Mouse (Mus musculus): ENCODE data around the gene Cemip. TPM values are rescaled to one million over a fixed set of nuclear protein-coding genes. Genes with fewer than 3 reads are reported as not detected.
A peak's percentile ranks its signal among the peaks of the same experiment; 100 is the strongest.
"Not testable (repeated sequence)": the region's sequence is repeated elsewhere in the genome, so short reads cannot be mapped to it uniquely, and the experiment has no call there.

Gene Cemip
- polyA plus RNA-seq (2014; fragmentation: Nextera tagmentation; extraction: Ambion mirVana) = 1.1 TPM in 2 replicates

GRCm38 (mm10) chr7:84086039-84086829 is at the start of gene Cemip:
Gene Cemip, minus strand, starts transcription at chr7:84086502.
- ATAC-seq (ENCODE audit: low read depth) = peak; percentile 80
- peak within 1 kb of the TSS; percentile 77 for H3K4me2 ChIP-seq (ENCODE audit: low read depth, low read length)

DNA sequence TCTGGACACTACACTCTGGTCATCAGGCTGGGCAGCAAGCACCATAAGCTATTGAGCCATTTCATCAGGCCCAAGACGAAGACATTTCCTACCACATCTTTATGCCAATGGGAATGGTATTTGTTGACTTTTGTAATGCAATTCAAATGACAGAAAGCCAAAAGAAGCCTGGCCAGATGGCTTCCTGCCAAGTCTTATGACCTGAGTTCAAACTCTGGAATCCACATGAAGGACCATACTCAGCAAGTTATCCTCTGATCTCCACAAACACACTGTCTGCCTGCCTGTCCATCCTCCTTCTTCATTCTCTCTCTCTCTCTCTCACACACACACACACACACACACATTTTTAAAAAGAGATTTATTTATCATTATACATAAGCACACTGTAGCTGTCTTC is 46.4 kb upstream of the Cemip start:
- WGBS = 46% methylated on average over 1 of the region's 1 CpGs
- Histone ChIP-seq H3K27ac (replicated peaks; ENCODE audit: low read depth, low read length) (no peak overlapping the region), H3K27me3 (replicated peaks; ENCODE audit: control insufficient read depth, insufficient read depth, low read length) (no peaks in the 10 kb centered on the region)

More at GRCm38 (mm10) chr7:84086039-84086829, at the start of gene Cemip:
- peaks cover 4% of the 10 kb centered on the region; the same call in 1 of the 2 replicates for H3K4me1 ChIP-seq (ENCODE audit: control insufficient read depth, insufficient read depth, low read length)
- peaks cover 23% of the 10 kb centered on the region for H3K27me3 ChIP-seq (replicated peaks; ENCODE audit: control insufficient read depth, insufficient read depth, low read length)
- peak within 1 kb of the TSS; percentile 46 for H3K4me3 ChIP-seq (ENCODE audit: low read depth, low read length)
- H3K36me3 ChIP-seq (ENCODE audit: control insufficient read depth, insufficient read depth, low read length) = no peaks in the 10 kb centered on the region
- peak; percentile 85 for DNase-seq (ENCODE audit: low spot score)
- peak within 1 kb of the TSS; percentile 40; the same call in 1 of the 2 replicates for H3K9ac ChIP-seq (ENCODE audit: low read depth, low read length)
- no peak within 1 kb of the TSS for H3K27ac ChIP-seq (replicated peaks; ENCODE audit: low read depth, low read length)
- WGBS = 1% methylated on average over 42 of the region's 54 CpGs
- no peaks in the 10 kb centered on the region for H3K9me3 ChIP-seq (ENCODE audit: control insufficient read depth, low read length)

GRCm38 (mm10) chr7:84131736-84132135 is 45.4 kb upstream of the Cemip start:
- Histone ChIP-seq H3K4me2 (ENCODE audit: low read depth, low read length) (no peak overlapping the region), H3K36me3 (ENCODE audit: control insufficient read depth, insufficient read depth, low read length) (no peaks in the 10 kb centered on the region), H3K9ac (ENCODE audit: low read depth, low read length) (no peak overlapping the region), H3K4me1 (ENCODE audit: control insufficient read depth, insufficient read depth, low read length) (peaks cover 17% of the 10 kb centered on the region), H3K4me3 (ENCODE audit: low read depth, low read length) (no peak overlapping the region), H3K9me3 (ENCODE audit: control insufficient read depth, low read length) (no peaks in the 10 kb centered on the region), H3K27me3 (replicated peaks; ENCODE audit: control insufficient read depth, insufficient read depth, low read length) (no peaks in the 10 kb centered on the region), H3K27ac (replicated peaks; ENCODE audit: low read depth, low read length) (no peak overlapping the region)
- ATAC-seq (ENCODE audit: low read depth) (no peak), DNase-seq (ENCODE audit: low spot score) (no peak)
- 63% methylated on average over 4 of the region's 4 CpGs for WGBS

More for the DNA sequence above, 46.4 kb upstream of the Cemip start:
- ATAC-seq (ENCODE audit: low read depth) (no peak), DNase-seq (ENCODE audit: low spot score) (no peak)
- no peaks in the 10 kb centered on the region for H3K36me3 ChIP-seq (ENCODE audit: control insufficient read depth, insufficient read depth, low read length)
- H3K4me3 ChIP-seq (ENCODE audit: low read depth, low read length) = no peak overlapping the region
- peaks cover 17% of the 10 kb centered on the region for H3K4me1 ChIP-seq (ENCODE audit: control insufficient read depth, insufficient read depth, low read length)
- no peak overlapping the region for H3K4me2 ChIP-seq (ENCODE audit: low read depth, low read length)
- H3K9me3 ChIP-seq (ENCODE audit: control insufficient read depth, low read length) = no peaks in the 10 kb centered on the region
- H3K9ac ChIP-seq (ENCODE audit: low read depth, low read length) = no peak overlapping the region

DNA sequence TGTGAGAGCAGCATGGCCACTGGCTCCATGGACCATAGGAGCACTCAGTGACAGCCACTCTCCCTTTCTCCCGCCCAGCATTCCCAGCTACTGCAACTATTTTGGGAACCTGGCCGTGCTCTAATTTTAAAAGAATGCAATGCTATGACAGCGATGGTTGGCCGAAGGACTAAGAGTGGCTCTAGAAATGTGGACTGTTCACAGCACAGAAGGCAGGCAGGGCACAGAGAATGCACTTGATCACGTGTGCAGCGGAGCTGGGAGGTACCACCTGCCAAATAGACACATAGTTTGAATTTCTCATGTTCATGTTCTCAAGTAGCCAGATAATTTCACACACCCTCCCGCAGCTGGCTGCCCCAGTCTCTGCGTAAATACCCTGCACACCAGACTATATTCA is 42.4 kb upstream of the Cemip start:
- Histone ChIP-seq H3K4me1 (ENCODE audit: control insufficient read depth, insufficient read depth, low read length) (peaks cover 17% of the 10 kb centered on the region), H3K27me3 (replicated peaks; ENCODE audit: control insufficient read depth, insufficient read depth, low read length) (no peaks in the 10 kb centered on the region), H3K36me3 (ENCODE audit: control insufficient read depth, insufficient read depth, low read length) (no peaks in the 10 kb centered on the region), H3K9ac (ENCODE audit: low read depth, low read length) (no peak overlapping the region), H3K4me2 (ENCODE audit: low read depth, low read length) (no peak overlapping the region), H3K4me3 (ENCODE audit: low read depth, low read length) (no peak overlapping the region), H3K9me3 (ENCODE audit: control insufficient read depth, low read length) (no peaks in the 10 kb centered on the region), H3K27ac (replicated peaks; ENCODE audit: low read depth, low read length) (peak overlapping the region; percentile 44)
- DNase-seq (ENCODE audit: low spot score) (peak; percentile 88), ATAC-seq (ENCODE audit: low read depth) (peak; percentile 88)
- WGBS = 43% methylated on average over 8 of the region's 8 CpGs

DNA sequence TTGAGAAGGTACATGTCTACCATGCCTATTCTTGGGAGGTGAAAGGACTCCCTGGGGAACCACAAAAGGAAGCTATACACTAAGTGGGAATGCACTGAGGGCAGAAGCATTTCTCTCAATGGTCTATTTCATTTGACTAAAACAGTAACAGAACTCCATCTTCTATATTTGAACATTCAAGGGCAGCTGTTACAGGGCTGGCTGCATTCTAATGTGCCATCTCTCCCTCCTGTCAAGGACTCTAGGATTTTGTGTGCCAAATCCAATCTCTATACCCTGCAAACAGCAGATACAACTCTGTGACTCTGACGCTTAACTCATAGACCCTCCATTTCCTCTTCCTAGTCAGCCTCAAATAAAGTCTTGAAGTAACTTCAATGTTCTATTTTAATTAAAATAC is 39.4 kb upstream of the Cemip start:
- no peaks in the 10 kb centered on the region for H3K9me3 ChIP-seq (ENCODE audit: control insufficient read depth, low read length)
- WGBS = 89% methylated on average over 1 of the region's 1 CpGs
- no peak overlapping the region for H3K4me2 ChIP-seq (ENCODE audit: low read depth, low read length)
- H3K4me1 ChIP-seq (ENCODE audit: control insufficient read depth, insufficient read depth, low read length) = peaks cover 21% of the 10 kb centered on the region
- DNase-seq (ENCODE audit: low spot score) (no peak), ATAC-seq (ENCODE audit: low read depth) (no peak)
- no peaks in the 10 kb centered on the region for H3K36me3 ChIP-seq (ENCODE audit: control insufficient read depth, insufficient read depth, low read length)
- no peak overlapping the region for H3K9ac ChIP-seq (ENCODE audit: low read depth, low read length)
- no peak overlapping the region for H3K27ac ChIP-seq (replicated peaks; ENCODE audit: low read depth, low read length)
- H3K4me3 ChIP-seq (ENCODE audit: low read depth, low read length) = no peak overlapping the region
- H3K27me3 ChIP-seq (replicated peaks; ENCODE audit: control insufficient read depth, insufficient read depth, low read length) = no peaks in the 10 kb centered on the region

DNA sequence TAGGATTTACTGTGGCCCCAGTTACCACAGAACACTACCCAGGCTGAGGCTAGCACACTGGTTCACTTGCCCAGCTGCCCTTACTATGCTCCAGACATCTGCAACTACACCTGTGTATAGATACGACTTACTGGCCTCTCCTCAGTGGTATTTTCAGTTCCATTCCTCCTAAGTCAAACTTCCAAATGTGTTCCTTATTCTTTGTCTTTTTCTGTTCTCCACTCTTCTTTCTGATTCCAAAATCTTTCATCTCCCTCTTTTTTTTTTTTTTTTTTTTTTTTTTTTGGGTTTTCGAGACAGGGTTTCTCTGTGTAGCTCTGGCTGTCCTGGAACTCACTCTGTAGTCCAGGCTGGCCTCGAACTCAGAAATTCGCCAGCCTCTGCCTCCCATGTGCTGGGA is 37.3 kb upstream of the Cemip start:
- H3K4me1 ChIP-seq (ENCODE audit: control insufficient read depth, insufficient read depth, low read length) = peaks cover 28% of the 10 kb centered on the region
- H3K9ac ChIP-seq (ENCODE audit: low read depth, low read length); H3K36me3 ChIP-seq (ENCODE audit: control insufficient read depth, insufficient read depth, low read length); DNase-seq (ENCODE audit: low spot score); H3K27ac ChIP-seq (replicated peaks; ENCODE audit: low read depth, low read length); H3K27me3 ChIP-seq (replicated peaks; ENCODE audit: control insufficient read depth, insufficient read depth, low read length); H3K9me3 ChIP-seq (ENCODE audit: control insufficient read depth, low read length); ATAC-seq (ENCODE audit: low read depth); H3K4me3 ChIP-seq (ENCODE audit: low read depth, low read length); H3K4me2 ChIP-seq (ENCODE audit: low read depth, low read length): not testable (repeated sequence)
- WGBS = 89% methylated on average over 3 of the region's 4 CpGs

GRCm38 (mm10) chr7:84121778-84122177 is 35.5 kb upstream of the Cemip start:
- H3K4me1 ChIP-seq (ENCODE audit: control insufficient read depth, insufficient read depth, low read length) = peaks cover 27% of the 10 kb centered on the region
- no peaks in the 10 kb centered on the region for H3K9me3 ChIP-seq (ENCODE audit: control insufficient read depth, low read length)
- H3K27me3 ChIP-seq (replicated peaks; ENCODE audit: control insufficient read depth, insufficient read depth, low read length) = no peaks in the 10 kb centered on the region
- no peak overlapping the region for H3K27ac ChIP-seq (replicated peaks; ENCODE audit: low read depth, low read length)
- H3K4me3 ChIP-seq (ENCODE audit: low read depth, low read length) = no peak overlapping the region
- DNase-seq (ENCODE audit: low spot score) (no peak), ATAC-seq (ENCODE audit: low read depth) (no peak)
- no peaks in the 10 kb centered on the region for H3K36me3 ChIP-seq (ENCODE audit: control insufficient read depth, insufficient read depth, low read length)
- WGBS = 83% methylated on average over 3 of the region's 3 CpGs
- H3K4me2 ChIP-seq (ENCODE audit: low read depth, low read length) = no peak overlapping the region
- H3K9ac ChIP-seq (ENCODE audit: low read depth, low read length) = no peak overlapping the region

DNA sequence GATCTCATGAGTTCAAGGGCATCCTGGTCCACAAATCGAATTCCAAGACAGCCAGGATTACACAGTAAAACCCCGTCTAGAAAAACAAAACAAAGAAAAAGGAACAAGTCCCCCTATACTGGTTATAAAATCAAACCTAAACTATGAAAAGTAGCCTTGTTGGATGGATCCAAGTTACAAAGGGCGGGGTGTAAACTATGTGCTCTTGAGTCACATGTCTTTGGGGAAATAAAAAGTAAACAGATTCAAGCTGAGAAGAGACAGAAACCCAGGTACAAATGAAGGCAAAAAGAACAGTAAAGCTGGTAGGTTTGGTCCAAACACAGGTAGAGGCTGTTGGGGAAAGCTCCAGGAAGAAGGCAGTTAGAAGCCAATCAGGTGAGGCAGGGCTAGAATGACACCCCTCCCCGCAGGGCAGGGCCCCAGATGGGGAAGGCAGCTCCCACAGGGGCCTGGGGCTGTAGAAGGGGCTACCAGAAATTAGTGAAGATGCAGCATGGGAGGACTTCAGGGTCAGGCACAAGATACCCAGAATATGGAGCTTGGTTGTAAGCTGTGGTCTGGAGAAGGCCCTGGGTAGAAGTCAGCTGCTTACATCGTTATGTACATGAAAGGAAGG is 33.9 kb upstream of the Cemip start:
- no peaks in the 10 kb centered on the region for H3K9me3 ChIP-seq (ENCODE audit: control insufficient read depth, low read length)
- peaks cover 30% of the 10 kb centered on the region for H3K4me1 ChIP-seq (ENCODE audit: control insufficient read depth, insufficient read depth, low read length)
- no peak overlapping the region for H3K27ac ChIP-seq (replicated peaks; ENCODE audit: low read depth, low read length)
- H3K4me3 ChIP-seq (ENCODE audit: low read depth, low read length) = no peak overlapping the region
- 50% methylated on average over 5 of the region's 5 CpGs for WGBS
- no peak for DNase-seq (ENCODE audit: low spot score)
- H3K27me3 ChIP-seq (replicated peaks; ENCODE audit: control insufficient read depth, insufficient read depth, low read length) = no peaks in the 10 kb centered on the region
- H3K9ac ChIP-seq (ENCODE audit: low read depth, low read length) = no peak overlapping the region
- no peak overlapping the region for H3K4me2 ChIP-seq (ENCODE audit: low read depth, low read length)
- no peak for ATAC-seq (ENCODE audit: low read depth)
- no peaks in the 10 kb centered on the region for H3K36me3 ChIP-seq (ENCODE audit: control insufficient read depth, insufficient read depth, low read length)
